Mouse (Mus musculus): ENCODE results near the gene Rab13. TPM values are rescaled to one million over a fixed set of nuclear protein-coding genes. Genes with fewer than 3 reads are reported as not detected.

Rab13 gene
- polyA plus RNA-seq, 1 experiment from 2014 or later: 41.5 TPM

DNA sequence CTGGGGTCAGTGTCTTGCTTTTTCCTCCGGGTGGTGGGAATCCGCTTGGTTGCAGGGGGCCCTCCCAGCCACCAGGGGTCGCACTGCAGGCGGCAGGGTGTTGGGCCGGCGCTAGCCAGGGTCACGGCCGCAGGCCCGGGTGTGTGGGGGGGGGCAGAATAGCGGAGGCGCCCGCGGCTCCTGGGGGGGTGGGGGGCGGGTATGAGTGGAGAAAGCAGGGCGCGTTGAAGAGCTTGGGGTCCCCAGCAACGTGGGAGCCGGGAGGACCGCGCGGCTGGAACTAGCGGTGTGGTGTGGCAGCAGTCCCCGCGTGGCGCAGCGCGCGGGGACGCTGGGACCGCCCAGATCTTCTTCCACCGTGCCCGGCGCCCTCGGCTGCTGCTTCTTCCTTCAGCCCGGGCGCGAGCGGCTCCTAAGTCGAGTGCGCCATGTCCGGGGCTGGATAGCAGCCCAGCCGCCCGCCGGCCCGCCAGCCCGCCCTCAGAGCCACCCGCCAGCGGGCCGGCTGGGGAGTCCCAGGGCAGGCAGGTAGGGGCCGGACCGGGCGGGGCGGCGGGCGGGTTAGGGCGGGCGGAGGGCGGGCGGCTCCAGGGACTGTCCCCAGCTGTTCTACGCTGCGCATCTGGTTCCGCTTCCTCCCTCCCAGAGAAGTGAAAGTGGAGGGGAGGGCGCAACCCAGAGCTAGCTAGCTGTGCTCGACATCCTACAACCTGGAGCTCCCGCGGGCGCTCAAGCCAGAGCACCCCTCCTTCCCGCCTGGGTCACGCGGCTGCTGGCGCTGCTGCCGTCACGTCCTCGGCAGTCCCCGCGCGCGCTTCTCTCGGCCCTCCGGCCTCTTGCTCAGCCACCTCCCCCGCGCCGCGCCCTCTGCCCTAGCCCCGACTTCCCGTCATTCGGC is 51.8 kb downstream of the Rab13 start, which contains the start of gene Dennd4b:
Gene Dennd4b, plus strand, starts transcription at position 152 of the 898 bp plus-strand sequence.
- Histone ChIP-seq H3K4me1 (replicated peaks; ENCODE audit: control insufficient read depth, insufficient read depth, low read length) (peaks cover 9% of the 10 kb centered on the region), H3K4me3 (ENCODE audit: low read length) (peak within 1 kb of the TSS; percentile 81), H3K36me3 (ENCODE audit: control insufficient read depth, insufficient read depth, low read length) (peaks cover 23% of the 10 kb centered on the region), H3K4me2 (ENCODE audit: low read depth, low read length) (peak within 1 kb of the TSS; percentile 62), H3K9me3 (ENCODE audit: control insufficient read depth, low read length) (no peaks in the 10 kb centered on the region), H3K9ac (ENCODE audit: low read length) (peak within 1 kb of the TSS; percentile 87), H3K27me3 (ENCODE audit: control insufficient read depth, insufficient read depth, low read depth, low read length) (no peaks in the 10 kb centered on the region), H3K27ac (ENCODE audit: low read length) (peak within 1 kb of the TSS; percentile 98)
- ATAC-seq (ENCODE audit: low read depth): peak; percentile 95
- whole genome bisulfite sequencing: under 1% methylated on average over 54 of the region's 87 CpGs

DNA sequence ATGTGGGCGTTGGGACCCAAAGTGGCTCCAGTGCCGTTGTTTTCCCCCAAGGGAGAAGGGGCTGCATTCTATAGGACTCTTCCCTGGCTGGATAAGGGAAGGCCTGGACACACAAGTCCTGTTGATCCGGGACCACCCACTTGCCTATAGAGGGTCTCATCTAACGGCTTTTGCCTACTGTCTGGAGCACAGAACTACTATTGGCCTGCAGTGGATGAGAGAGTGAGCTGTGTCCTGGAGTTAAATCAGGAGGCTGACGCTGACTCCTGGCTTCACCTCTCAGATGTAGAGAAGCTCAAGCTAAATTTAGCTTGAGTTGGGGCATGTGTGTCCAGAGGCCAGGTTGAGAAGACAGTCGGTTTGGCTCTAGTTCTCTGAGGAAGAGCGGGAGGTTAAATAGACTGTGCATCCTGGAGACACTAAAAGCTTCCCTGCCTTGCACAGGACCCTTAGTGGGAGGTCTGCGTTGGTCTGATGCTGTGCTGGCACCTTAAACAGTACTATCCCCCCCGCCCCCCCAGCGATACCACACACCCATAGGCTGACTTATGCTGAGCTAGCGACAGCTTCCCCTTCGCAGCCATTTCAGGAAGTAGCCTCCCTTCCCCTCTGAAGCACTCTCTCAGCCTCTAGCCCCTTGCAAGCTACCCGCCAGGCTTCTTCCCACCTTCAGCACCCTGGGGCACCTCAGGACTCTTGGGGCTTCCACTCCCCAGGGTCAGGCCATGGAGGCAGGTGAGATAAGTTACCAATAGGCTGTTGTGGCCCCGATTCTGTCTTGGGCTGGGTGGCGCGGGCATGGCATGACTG is 52.6 kb downstream of the Rab13 start:
- peak overlapping the region; percentile 87 for H3K9ac ChIP-seq (ENCODE audit: low read length)

DNA sequence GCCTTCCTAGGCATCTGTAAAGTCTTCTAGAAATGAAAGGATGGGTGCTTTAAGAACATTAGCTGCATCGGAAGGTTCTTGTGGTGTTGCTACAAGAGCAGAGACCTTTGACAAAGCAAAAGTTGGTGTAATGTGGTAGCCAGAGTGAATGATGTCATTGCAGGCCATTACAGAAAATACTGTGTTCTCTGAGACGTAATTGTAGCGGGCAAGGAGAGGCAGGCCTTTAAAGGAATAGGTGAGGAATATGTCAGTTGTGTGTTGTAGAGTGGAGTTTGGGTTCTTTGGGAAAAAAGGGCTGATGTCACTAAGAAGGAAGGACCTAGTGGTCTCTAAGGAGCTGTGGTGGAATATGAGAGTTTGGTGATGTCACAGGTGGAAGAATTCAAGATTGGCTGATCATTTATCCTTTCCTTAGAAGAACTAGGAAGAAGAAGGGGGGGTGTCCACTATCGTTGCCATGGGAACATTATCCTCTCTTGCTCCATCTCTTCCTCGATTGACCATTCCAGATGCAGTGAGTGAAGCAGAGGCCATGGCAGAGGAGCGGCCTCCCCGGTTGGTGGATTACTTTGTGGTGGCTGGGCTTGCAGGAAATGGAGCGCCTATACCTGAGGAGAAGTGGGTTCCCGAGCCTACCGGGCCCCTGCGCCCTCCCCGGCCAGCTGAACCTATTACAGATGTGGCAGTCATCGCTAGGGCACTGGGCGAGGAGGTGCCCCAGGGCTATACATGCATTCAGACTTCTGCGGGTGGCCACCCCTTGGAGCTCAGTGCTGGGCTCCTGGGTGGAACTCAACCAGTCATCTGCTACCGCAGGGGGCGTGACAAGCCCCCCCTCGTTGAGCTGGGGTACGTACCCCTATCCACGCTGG is 53.6 kb downstream of the Rab13 start:
- Histone ChIP-seq H3K4me3 (ENCODE audit: low read length) (peak overlapping the region; percentile 81; the same call in 1 of the 2 replicates), H3K9me3 (ENCODE audit: control insufficient read depth, low read length) (no peaks in the 10 kb centered on the region), H3K4me2 (ENCODE audit: low read depth, low read length) (peak overlapping the region; percentile 62; the same call in 1 of the 2 replicates), H3K36me3 (ENCODE audit: control insufficient read depth, insufficient read depth, low read length) (peaks cover 7% of the 10 kb centered on the region), H3K9ac (ENCODE audit: low read length) (no peak overlapping the region), H3K27ac (ENCODE audit: low read length) (no peak overlapping the region), H3K4me1 (replicated peaks; ENCODE audit: control insufficient read depth, insufficient read depth, low read length) (peaks cover 9% of the 10 kb centered on the region), H3K27me3 (ENCODE audit: control insufficient read depth, insufficient read depth, low read depth, low read length) (no peaks in the 10 kb centered on the region)
- ATAC-seq (ENCODE audit: low read depth): no peak
- WGBS: 87% methylated on average over 20 of the region's 20 CpGs

More for the DNA sequence above, 52.6 kb downstream of the Rab13 start:
- no peaks in the 10 kb centered on the region for H3K27me3 ChIP-seq (ENCODE audit: control insufficient read depth, insufficient read depth, low read depth, low read length)
- 19% methylated on average over 16 of the region's 16 CpGs for WGBS
- H3K4me1 ChIP-seq (replicated peaks; ENCODE audit: control insufficient read depth, insufficient read depth, low read length): peaks cover 9% of the 10 kb centered on the region
- no peak for ATAC-seq (ENCODE audit: low read depth)
- H3K4me2 ChIP-seq (ENCODE audit: low read depth, low read length): peak overlapping the region; percentile 62
- H3K27ac ChIP-seq (ENCODE audit: low read length): peak overlapping the region; percentile 98
- H3K9me3 ChIP-seq (ENCODE audit: control insufficient read depth, low read length): no peaks in the 10 kb centered on the region
- peaks cover 14% of the 10 kb centered on the region for H3K36me3 ChIP-seq (ENCODE audit: control insufficient read depth, insufficient read depth, low read length)
- H3K4me3 ChIP-seq (ENCODE audit: low read length): peak overlapping the region; percentile 81

- WGBS: 94% methylated on average over 11 of the region's 11 CpGs
Measured at GRCm38 (mm10) chr3:90268190-90268589, 54.7 kb downstream of the Rab13 start.

DNA sequence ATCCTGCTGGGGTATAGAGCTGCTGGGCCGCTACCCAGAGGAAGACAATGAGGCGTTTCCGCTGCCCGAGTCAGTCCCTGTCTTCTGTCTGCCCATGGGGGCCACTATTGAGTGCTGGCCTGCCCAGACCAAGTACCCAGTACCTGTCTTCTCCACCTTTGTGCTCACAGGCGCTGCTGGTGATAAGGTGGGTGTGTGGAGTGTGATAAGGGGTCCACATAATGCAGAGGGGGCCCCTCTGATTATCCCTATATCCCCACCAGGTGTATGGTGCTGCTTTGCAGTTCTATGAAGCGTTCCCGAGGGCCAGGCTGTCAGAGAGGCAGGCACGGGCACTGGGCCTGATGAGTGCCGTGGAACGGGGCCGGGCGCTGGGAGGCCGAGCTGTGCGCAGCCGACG is 55.5 kb downstream of the Rab13 start:
- Histone ChIP-seq H3K27ac (ENCODE audit: low read length) (no peak overlapping the region), H3K9ac (ENCODE audit: low read length) (no peak overlapping the region), H3K4me3 (ENCODE audit: low read length) (no peak overlapping the region), H3K27me3 (ENCODE audit: control insufficient read depth, insufficient read depth, low read depth, low read length) (no peaks in the 10 kb centered on the region), H3K4me1 (replicated peaks; ENCODE audit: control insufficient read depth, insufficient read depth, low read length) (peaks cover 9% of the 10 kb centered on the region), H3K4me2 (ENCODE audit: low read depth, low read length) (no peak overlapping the region), H3K36me3 (ENCODE audit: control insufficient read depth, insufficient read depth, low read length) (peaks cover 9% of the 10 kb centered on the region), H3K9me3 (ENCODE audit: control insufficient read depth, low read length) (no peaks in the 10 kb centered on the region)
- 90% methylated on average over 16 of the region's 16 CpGs for WGBS
- no peak for ATAC-seq (ENCODE audit: low read depth)

More at GRCm38 (mm10) chr3:90268190-90268589, 54.7 kb downstream of the Rab13 start:
- peaks cover 9% of the 10 kb centered on the region for H3K4me1 ChIP-seq (replicated peaks; ENCODE audit: control insufficient read depth, insufficient read depth, low read length)
- H3K36me3 ChIP-seq (ENCODE audit: control insufficient read depth, insufficient read depth, low read length): peaks cover 10% of the 10 kb centered on the region
- no peaks in the 10 kb centered on the region for H3K27me3 ChIP-seq (ENCODE audit: control insufficient read depth, insufficient read depth, low read depth, low read length)
- no peaks in the 10 kb centered on the region for H3K9me3 ChIP-seq (ENCODE audit: control insufficient read depth, low read length)
- H3K4me2 ChIP-seq (ENCODE audit: low read depth, low read length): no peak overlapping the region
- H3K4me3 ChIP-seq (ENCODE audit: low read length): no peak overlapping the region
- H3K27ac ChIP-seq (ENCODE audit: low read length): no peak overlapping the region
- no peak overlapping the region for H3K9ac ChIP-seq (ENCODE audit: low read length)
- ATAC-seq (ENCODE audit: low read depth): no peak

- no peak overlapping the region for H3K4me2 ChIP-seq (ENCODE audit: low read depth, low read length)
- no peaks in the 10 kb centered on the region for H3K27me3 ChIP-seq (ENCODE audit: control insufficient read depth, insufficient read depth, low read depth, low read length)
- H3K27ac ChIP-seq (ENCODE audit: low read length): no peak overlapping the region
- 93% methylated on average over 8 of the region's 8 CpGs for WGBS
- H3K4me1 ChIP-seq (replicated peaks; ENCODE audit: control insufficient read depth, insufficient read depth, low read length): peaks cover 7% of the 10 kb centered on the region
- ATAC-seq (ENCODE audit: low read depth): no peak
- peaks cover 11% of the 10 kb centered on the region for H3K36me3 ChIP-seq (ENCODE audit: control insufficient read depth, insufficient read depth, low read length)
- no peak overlapping the region for H3K4me3 ChIP-seq (ENCODE audit: low read length)
- no peaks in the 10 kb centered on the region for H3K9me3 ChIP-seq (ENCODE audit: control insufficient read depth, low read length)
- H3K9ac ChIP-seq (ENCODE audit: low read length): no peak overlapping the region
Measured at GRCm38 (mm10) chr3:90270784-90271183, 57.3 kb downstream of the Rab13 start.

GRCm38 (mm10) chr3:90272170-90272569 is 58.7 kb downstream of the Rab13 start:
- H3K4me2 ChIP-seq (ENCODE audit: low read depth, low read length): no peak overlapping the region
- peaks cover 14% of the 10 kb centered on the region for H3K36me3 ChIP-seq (ENCODE audit: control insufficient read depth, insufficient read depth, low read length)
- H3K27ac ChIP-seq (ENCODE audit: low read length): no peak overlapping the region
- H3K4me1 ChIP-seq (replicated peaks; ENCODE audit: control insufficient read depth, insufficient read depth, low read length): no peaks in the 10 kb centered on the region
- WGBS: 63% methylated on average over 9 of the region's 9 CpGs
- no peak overlapping the region for H3K4me3 ChIP-seq (ENCODE audit: low read length)
- no peak for ATAC-seq (ENCODE audit: low read depth)
- no peak overlapping the region for H3K9ac ChIP-seq (ENCODE audit: low read length)
- no peaks in the 10 kb centered on the region for H3K27me3 ChIP-seq (ENCODE audit: control insufficient read depth, insufficient read depth, low read depth, low read length)
- H3K9me3 ChIP-seq (ENCODE audit: control insufficient read depth, low read length): no peaks in the 10 kb centered on the region

DNA sequence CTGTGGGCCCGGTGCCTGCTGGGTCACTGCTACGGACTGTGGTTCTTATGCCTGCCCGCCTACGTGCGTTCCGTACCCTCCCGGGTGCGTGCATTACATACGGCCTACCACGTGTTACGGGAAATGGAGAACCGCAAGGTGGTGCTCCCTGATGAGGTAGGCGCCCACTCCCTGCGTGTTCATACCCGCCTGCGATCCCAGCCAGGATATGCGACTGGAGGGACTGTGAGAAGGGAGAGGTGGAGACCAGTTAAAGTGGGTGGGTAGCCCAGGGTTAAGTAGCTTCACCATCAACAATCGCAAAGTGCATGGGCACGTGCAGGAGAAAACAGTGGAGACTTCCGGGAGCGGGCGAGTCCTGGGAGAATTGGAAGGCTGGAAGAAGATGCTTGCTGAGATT is 60.4 kb downstream of the Rab13 start:
- H3K36me3 ChIP-seq (ENCODE audit: control insufficient read depth, insufficient read depth, low read length): peaks cover 20% of the 10 kb centered on the region
- WGBS: 94% methylated on average over 22 of the region's 22 CpGs

More for the DNA sequence above, 60.4 kb downstream of the Rab13 start:
- Histone ChIP-seq H3K4me1 (replicated peaks; ENCODE audit: control insufficient read depth, insufficient read depth, low read length) (no peaks in the 10 kb centered on the region), H3K9ac (ENCODE audit: low read length) (no peak overlapping the region), H3K27ac (ENCODE audit: low read length) (no peak overlapping the region), H3K4me3 (ENCODE audit: low read length) (no peak overlapping the region), H3K27me3 (ENCODE audit: control insufficient read depth, insufficient read depth, low read depth, low read length) (no peaks in the 10 kb centered on the region), H3K4me2 (ENCODE audit: low read depth, low read length) (no peak overlapping the region), H3K9me3 (ENCODE audit: control insufficient read depth, low read length) (no peaks in the 10 kb centered on the region)
- no peak for ATAC-seq (ENCODE audit: low read depth)
